Mouse (Mus musculus): Measurements from ENCODE around the gene Rab11fip5. TPM values are rescaled to one million over a fixed set of nuclear protein-coding genes. Genes with fewer than 3 reads are reported as not detected.

Gene Rab11fip5
- under 1 TPM; 0.50 to 0.67 (median 0.66) TPM for polyA plus RNA-seq (2017; shearing (Covaris generic))

- peak; percentile 18 for ATAC-seq
These were observed at the start of gene Rab11fip5 for GRCm38 (mm10) chr6:85373951-85374733. TSS of gene Rab11fip5 (minus strand) at chr6:85374634.

GRCm38 (mm10) chr6:85423836-85424379 is 49.5 kb upstream of the Rab11fip5 start, which contains the start of gene Noto:
TSS of gene Noto (plus strand) at chr6:85423886.
- no peak for ATAC-seq

GRCm38 (mm10) chr6:85419150-85419549 is 44.7 kb upstream of the Rab11fip5 start:
- no peak for ATAC-seq

GRCm38 (mm10) chr6:85415829-85416228 is 41.4 kb upstream of the Rab11fip5 start:
- ATAC-seq = no peak

GRCm38 (mm10) chr6:85410771-85411273 is 36.4 kb upstream of the Rab11fip5 start:
- ATAC-seq = peak; percentile 54

- no peak for ATAC-seq
These were observed 34.6 kb upstream of the Rab11fip5 start for GRCm38 (mm10) chr6:85409003-85409402.

- ATAC-seq = no peak
These were observed 28.6 kb upstream of the Rab11fip5 start for GRCm38 (mm10) chr6:85403039-85403438.

GRCm38 (mm10) chr6:85402613-85403012 is 28.2 kb upstream of the Rab11fip5 start:
- no peak for ATAC-seq

GRCm38 (mm10) chr6:85399715-85400114 is 25.3 kb upstream of the Rab11fip5 start:
- ATAC-seq = no peak

- no peak for ATAC-seq
These were observed 22.7 kb upstream of the Rab11fip5 start for GRCm38 (mm10) chr6:85397165-85397564.

GRCm38 (mm10) chr6:85395360-85395759 is 20.9 kb upstream of the Rab11fip5 start:
- ATAC-seq = no peak

- peak; percentile 74 for ATAC-seq
These were observed 17.4 kb upstream of the Rab11fip5 start for GRCm38 (mm10) chr6:85391803-85392202.

GRCm38 (mm10) chr6:85388608-85389007 is 14.2 kb upstream of the Rab11fip5 start:
- ATAC-seq = no peak

- ATAC-seq = no peak
These were observed 8.4 kb upstream of the Rab11fip5 start for GRCm38 (mm10) chr6:85382791-85383190.

- ATAC-seq = no peak
These were observed 7.2 kb upstream of the Rab11fip5 start for GRCm38 (mm10) chr6:85381648-85382020.

GRCm38 (mm10) chr6:85380901-85381647 is 6.6 kb upstream of the Rab11fip5 start:
- no peak for ATAC-seq

GRCm38 (mm10) chr6:85380201-85380900 is 5.9 kb upstream of the Rab11fip5 start:
- peak; percentile 75 for ATAC-seq

- ATAC-seq = no peak
These were observed 4.2 kb upstream of the Rab11fip5 start for GRCm38 (mm10) chr6:85378629-85379028.

- ATAC-seq = no peak
These were observed 3.4 kb upstream of the Rab11fip5 start for GRCm38 (mm10) chr6:85377876-85378275.

- ATAC-seq = no peak
These were observed 2.8 kb upstream of the Rab11fip5 start for GRCm38 (mm10) chr6:85377066-85377734.

- ATAC-seq = peak; percentile 99
These were observed 290 bp upstream of the Rab11fip5 start for GRCm38 (mm10) chr6:85374734-85375114.
